8 mouse cellular contexts compared by ENCODE assay signal in the genomic region with DNA sequence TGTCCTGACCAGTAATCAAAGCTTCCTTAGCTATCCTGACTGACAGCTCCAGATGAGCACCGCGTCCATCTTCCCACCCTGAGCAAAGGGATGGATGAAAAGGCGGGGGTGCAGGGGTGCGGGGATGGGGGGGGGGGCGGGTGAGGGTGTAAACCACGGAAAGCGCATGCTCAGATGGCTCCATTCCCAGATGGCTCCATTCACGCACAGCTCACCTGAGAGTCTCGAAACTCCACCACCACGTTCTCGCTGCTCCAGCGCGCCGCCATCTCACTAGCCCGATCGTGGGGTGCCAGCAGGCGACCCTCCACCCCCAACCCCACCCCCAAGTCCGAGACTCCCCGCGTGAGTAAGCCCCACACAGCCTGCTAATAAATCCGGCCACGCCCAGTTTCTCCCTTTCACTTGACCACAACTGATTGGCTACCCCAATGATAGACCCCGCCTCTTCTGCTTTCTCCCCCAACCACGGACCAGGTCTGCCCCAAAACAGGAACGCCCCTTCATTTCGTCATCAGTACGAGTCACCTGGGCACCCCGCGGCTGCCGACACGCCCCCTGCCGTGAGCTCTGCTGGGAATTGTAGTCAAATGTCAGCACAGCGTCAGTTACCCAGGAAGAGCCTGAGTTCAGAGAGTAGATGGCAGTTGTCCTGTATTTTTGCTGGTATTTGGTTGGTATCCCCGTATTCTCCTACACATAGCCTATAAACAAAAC. TPM values are rescaled to one million over a fixed set of nuclear protein-coding genes. Genes with fewer than 3 reads are reported as not detected.
DNase-seq lines count a peak whose midpoint lies in the region; ATAC-seq and TF ChIP-seq lines count a peak whose summit lies in the region.

A gene (minus strand): TSS at position 380 of the 717 bp plus-strand sequence.

- peak; percentile 100 for DNase-seq in MN1 (ENCODE audit: low spot score)
- peak; percentile 100 for DNase-seq in cerebellum, adult 9-10 months
- peak; percentile 96 for DNase-seq in hindbrain, embryonic 10.5 days (ENCODE audit: low spot score)
- DNase-seq in layer of hippocampus, adult 9-11 months: peak; percentile 99
- peak; percentile 100 for DNase-seq in lung, postnatal 0 days (ENCODE audit: low spot score)
- peak; percentile 96 for DNase-seq in ovary, postnatal 14 days (ENCODE audit: low spot score)
- peak; percentile 99 for DNase-seq in thymus, postnatal 14 days

- H3K4me3 ChIP-seq in hindbrain, embryonic 10.5 days: peak within 1 kb of the TSS; percentile 84
- peak within 1 kb of the TSS; percentile 70 for H3K4me3 ChIP-seq in lung, postnatal 0 days (ENCODE audit: low read depth, low read length)

- H3K4me2 ChIP-seq in lung, postnatal 0 days (replicated peaks; ENCODE audit: low read depth, low read length): peak within 1 kb of the TSS; percentile 64

- H3K36me3 ChIP-seq in hindbrain, embryonic 10.5 days: peaks cover 5% of the 10 kb centered on the region; the same call in 1 of the 2 replicates
- H3K36me3 ChIP-seq in lung, postnatal 0 days (ENCODE audit: insufficient read depth, low read length): no peaks in the 10 kb centered on the region

- H3K4me1 ChIP-seq in hindbrain, embryonic 10.5 days (replicated peaks): peaks cover 15% of the 10 kb centered on the region
- H3K4me1 ChIP-seq in lung, postnatal 0 days (ENCODE audit: insufficient read depth, low read depth, low read length): no peaks in the 10 kb centered on the region; the same call in 1 of the 2 replicates

- TF ChIP-seq CTCF in lung, postnatal 0 days (IDR thresholded peaks at IDR 0.05): peak; percentile 50

- peak within 1 kb of the TSS; percentile 90 for H3K27ac ChIP-seq in hindbrain, embryonic 10.5 days
- H3K27ac ChIP-seq in lung, postnatal 0 days (ENCODE audit: low read length): no peak within 1 kb of the TSS

- peak; percentile 98 for ATAC-seq in frontal cortex, adult (ENCODE audit: low TSS enrichment)
- peak; percentile 100 for ATAC-seq in lung, postnatal 0 days

- no peak for TF ChIP-seq EP300 in lung, postnatal 0 days (IDR thresholded peaks at IDR 0.05)

- H3K9ac ChIP-seq in lung, postnatal 0 days (replicated peaks; ENCODE audit: low read depth): peak within 1 kb of the TSS; percentile 19; the same call in 1 of the 2 replicates

- no peaks in the 10 kb centered on the region for H3K9me3 ChIP-seq in hindbrain, embryonic 10.5 days
- H3K9me3 ChIP-seq in lung, postnatal 0 days (ENCODE audit: low read length): no peaks in the 10 kb centered on the region

- no peaks in the 10 kb centered on the region for H3K27me3 ChIP-seq in hindbrain, embryonic 10.5 days (ENCODE audit: insufficient read depth, poor library complexity, severe bottlenecking)
- no peaks in the 10 kb centered on the region for H3K27me3 ChIP-seq in lung, postnatal 0 days (replicated peaks; ENCODE audit: insufficient read depth, low read length)

- WGBS in hindbrain, embryonic 10.5 days: 1% methylated on average over 34 of the region's 34 CpGs
- under 1% methylated on average over 34 of the region's 34 CpGs for WGBS in lung, postnatal 0 days

RNA-seq across cellular contexts. Expression of the gene that starts here (rescaled TPM):
- 3.8 and 4.8 TPM in 2 replicates for polyA plus RNA-seq in hindbrain, embryonic 10.5 days (2016; fragmentation: Nextera tagmentation; extraction: Ambion mirVana)
- 2.3 and 2.9 TPM in 2 replicates for polyA plus RNA-seq in lung, postnatal 0 days (2015; fragmentation: Nextera tagmentation; extraction: Ambion mirVana)
